Mouse (Mus musculus) CD8-positive naive resting alpha-beta T cell, adult 57 days (primary cell): ENCODE measurements around the gene Cog2. TPM values are rescaled to one million over a fixed set of nuclear protein-coding genes. Genes with fewer than 3 reads are reported as not detected.

ENCODE experiments used
- total RNA-seq: library from RNA; stranded (reverse); gene quantifications from one replicate; pipeline ENCODE4 v1.2.4, GENCODE M21; 2023

The Cog2 gene
- 41.4 TPM for total RNA-seq

DNA sequence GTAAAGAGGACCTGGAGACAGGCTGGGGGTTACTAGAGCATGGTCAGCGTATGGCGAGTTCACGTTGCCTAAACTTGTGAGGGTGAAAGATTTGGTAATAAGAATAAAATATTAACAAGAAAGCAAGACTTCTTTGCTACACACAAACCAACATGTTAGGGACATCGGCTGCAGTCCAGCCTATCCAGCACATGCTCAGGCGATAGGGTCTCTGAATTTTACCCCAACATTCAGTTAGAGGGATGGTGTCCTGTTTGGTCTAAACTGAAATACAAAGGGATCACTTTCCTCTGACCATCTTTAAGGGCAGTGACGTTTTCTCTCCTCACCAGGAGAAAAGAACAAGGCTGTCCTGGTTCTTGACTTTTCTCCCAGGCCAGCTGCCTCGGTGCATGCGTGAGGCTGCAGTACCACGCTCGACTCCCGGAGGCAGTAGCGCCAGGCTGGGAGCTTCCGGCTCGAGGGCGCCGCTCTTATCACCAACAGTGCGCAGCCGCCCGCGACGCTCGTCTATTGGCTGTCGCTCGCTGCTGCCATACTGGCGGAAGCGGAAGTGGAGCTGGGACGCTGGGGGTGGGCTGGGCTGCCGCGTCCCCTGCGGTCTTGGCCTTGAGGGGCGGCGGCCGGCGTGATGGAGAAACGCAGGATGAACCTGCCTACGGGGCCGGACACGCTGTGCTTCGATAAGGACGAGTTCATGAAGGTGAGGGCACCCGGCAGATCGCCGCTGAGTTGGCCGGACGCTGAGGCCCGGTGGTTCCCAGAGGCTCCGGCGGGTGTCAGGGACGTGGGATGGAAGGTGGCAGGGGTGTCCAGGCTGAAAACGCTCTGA is at the start of gene Cog2:
Gene Cog2 (plus strand): TSS at position 519 of the 832 bp plus-strand sequence.

DNA sequence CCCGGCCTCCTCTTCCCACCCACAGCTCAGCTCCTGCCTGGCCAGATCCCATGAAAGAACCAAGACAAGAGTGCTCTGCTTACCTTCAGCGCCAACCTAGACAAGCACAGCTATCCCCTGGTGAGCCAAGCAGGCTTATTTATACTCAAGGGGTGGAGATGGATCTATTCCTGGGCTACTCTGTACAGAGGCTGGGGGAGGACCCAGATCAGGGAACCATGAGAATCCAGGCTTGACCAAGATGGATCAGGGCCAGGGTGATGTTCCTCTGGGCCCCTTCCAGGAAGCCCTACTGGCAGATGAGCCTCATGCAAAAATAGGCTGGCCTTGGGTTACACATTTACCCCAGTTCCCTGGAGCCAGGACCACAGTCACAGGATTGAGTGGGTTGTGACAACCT is 49.0 kb downstream of the Cog2 start, which contains the start of gene Agt:
Gene Agt (minus strand): TSS at position 114 of the 400 bp plus-strand sequence.

DNA sequence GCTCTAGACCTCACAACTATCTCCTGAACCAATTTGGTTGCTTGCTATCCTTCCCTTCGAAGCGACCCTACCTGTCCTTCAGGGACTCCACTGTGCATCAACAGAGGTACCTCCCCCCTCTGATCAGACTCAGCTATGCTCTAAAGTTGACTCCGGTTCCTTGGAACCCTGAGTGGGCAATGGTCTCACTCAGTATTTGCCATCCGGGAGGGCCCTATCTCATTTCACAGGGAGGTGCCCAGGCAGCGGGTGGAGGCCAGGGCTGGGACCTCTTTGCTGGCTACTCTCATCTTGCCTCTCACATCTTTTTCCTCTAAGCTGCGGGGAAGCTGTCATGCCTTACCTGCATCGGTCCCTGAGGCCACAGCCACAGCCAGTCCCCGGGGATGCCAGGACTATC is 55.2 kb downstream of the Cog2 start, which contains the start of gene Capn9:
Gene Capn9 (plus strand): TSS at position 301 of the 400 bp plus-strand sequence.

Other genes with a start within 250 kb of the Cog2 start
- gene Pgbd5, start 81.1 kb upstream of the Cog2 start, total RNA-seq, result not detected
- not detected for gene Agt, start 48.9 kb downstream of the Cog2 start, total RNA-seq
- not detected for gene Capn9, start 55.3 kb downstream of the Cog2 start, total RNA-seq
- gene 2310022B05Rik, start 142.6 kb downstream of the Cog2 start, total RNA-seq, result 5.5 TPM
- gene Ttc13, start 201.2 kb downstream of the Cog2 start, total RNA-seq, result 198 TPM
- 30.6 TPM for gene Arv1, start 201.4 kb downstream of the Cog2 start, total RNA-seq
- 1.4 TPM for gene Fam89a, start 231.1 kb downstream of the Cog2 start, total RNA-seq